Mouse (Mus musculus) frontal cortex, postnatal 36 days (tissue): Measurements from ENCODE around the gene Sema4d.

Experiments used
- DNase-seq, 2 experiments: peaks; one replicate each; pipeline ENCODE4 v3.0.0; 2022; ENCODE audit warnings: low spot score in 2 of 2

The Sema4d gene

GRCm38 (mm10) chr13:51778983-51779962 lies 14.3 kb downstream of the Sema4d start:
- peak in 1 of 2 experiments; percentile 50 for DNase-seq

- peak; percentile 68 to 82 for DNase-seq
These were observed 15.1 kb downstream of the Sema4d start for GRCm38 (mm10) chr13:51778351-51778982.

GRCm38 (mm10) chr13:51777738-51778274 lies 15.7 kb downstream of the Sema4d start:
- peak; percentile 39 to 69 for DNase-seq

- DNase-seq = peak; percentile 63 to 72
These were observed 16.4 kb downstream of the Sema4d start for GRCm38 (mm10) chr13:51777048-51777737.

GRCm38 (mm10) chr13:51776160-51776737 lies 17.3 kb downstream of the Sema4d start:
- no peak for DNase-seq

- peak; percentile 60 to 70 for DNase-seq
These were observed 21.7 kb downstream of the Sema4d start for GRCm38 (mm10) chr13:51771802-51772206.

- DNase-seq = no peak
These were observed 22.7 kb downstream of the Sema4d start for GRCm38 (mm10) chr13:51770647-51771427.

- DNase-seq = no peak
These were observed 25.4 kb downstream of the Sema4d start for GRCm38 (mm10) chr13:51767991-51768761.

- no peak for DNase-seq
These were observed 26.0 kb downstream of the Sema4d start for GRCm38 (mm10) chr13:51767513-51767912.

- no peak for DNase-seq
These were observed 26.8 kb downstream of the Sema4d start for GRCm38 (mm10) chr13:51766756-51767155.

- no peak for DNase-seq
These were observed 28.2 kb downstream of the Sema4d start for GRCm38 (mm10) chr13:51765369-51765768.

GRCm38 (mm10) chr13:51763019-51763698 lies 30.4 kb downstream of the Sema4d start:
- DNase-seq = no peak

- DNase-seq = no peak
These were observed 32.2 kb downstream of the Sema4d start for GRCm38 (mm10) chr13:51761186-51761813.

GRCm38 (mm10) chr13:51759256-51759987 lies 34.1 kb downstream of the Sema4d start:
- DNase-seq = no peak

GRCm38 (mm10) chr13:51758428-51758827 lies 35.1 kb downstream of the Sema4d start:
- DNase-seq = no peak

- no peak for DNase-seq
These were observed 36.4 kb downstream of the Sema4d start for GRCm38 (mm10) chr13:51757099-51757498.

GRCm38 (mm10) chr13:51756563-51756962 lies 37.0 kb downstream of the Sema4d start:
- DNase-seq = no peak

GRCm38 (mm10) chr13:51756019-51756418 lies 37.5 kb downstream of the Sema4d start:
- DNase-seq = peak in 1 of 2 experiments; percentile 42
